Mouse (Mus musculus) kidney, postnatal 0 days (tissue): ENCODE results near the gene Rnf5. TPM values are rescaled to one million over a fixed set of nuclear protein-coding genes. Genes with fewer than 3 reads are reported as not detected.

ENCODE experiments used
- ATAC-seq: fragments of 200-750 bp; cut with Nextera tagmentation; replicated peaks from 2 replicates; pipeline ENCODE4 v1.8.0; 2017; ENCODE audit warnings: low read depth, moderate number of reproducible peaks, moderate TSS enrichment, moderate library complexity; ENCODE audit not compliant: low FRiP score
- DNase-seq: peaks from one replicate; pipeline ENCODE4 v3.0.0-alpha.2; 2016; ENCODE audit warnings: low spot score
- H3K27ac ChIP-seq: fragments of 300-500 bp; sonication (generic); 2 replicates; pipeline ENCODE4 v1.5.1; 2014; ENCODE audit warnings: mild to moderate bottlenecking
- H3K27me3 ChIP-seq: fragments of 300-500 bp; sonication (generic); 2 replicates; pipeline ENCODE4 v1.6.1; 2014; ENCODE audit warnings: low read length, mixed read lengths; ENCODE audit not compliant: insufficient read depth
- H3K36me3 ChIP-seq: fragments of 300-500 bp; sonication (generic); 2 replicates; pipeline ENCODE4 v1.6.1; 2014; ENCODE audit warnings: low read length, mixed read lengths; ENCODE audit not compliant: insufficient read depth
- H3K4me1 ChIP-seq: fragments of 300-500 bp; sonication (generic); replicated peaks from 2 replicates; pipeline ENCODE4 v1.6.1; 2014; ENCODE audit warnings: antibody characterized with exemption, low read length, mixed read lengths; ENCODE audit not compliant: insufficient read depth
- H3K4me2 ChIP-seq: fragments of 300-500 bp; sonication (generic); 2 replicates; pipeline ENCODE4 v1.6.1; 2014; ENCODE audit warnings: mild to moderate bottlenecking, low read length, moderate library complexity, mixed read lengths
- H3K4me3 ChIP-seq: fragments of 300-500 bp; sonication (generic); replicated peaks from 2 replicates; pipeline ENCODE4 v1.5.1; 2014; ENCODE audit warnings: low read depth, low read length
- H3K9ac ChIP-seq: fragments of 300-500 bp; sonication (generic); 2 replicates; pipeline ENCODE4 v1.6.1; 2014; ENCODE audit warnings: low read depth, low read length
- H3K9me3 ChIP-seq: fragments of 300-500 bp; sonication (generic); replicated peaks from 2 replicates; pipeline ENCODE4 v1.6.1; 2016; ENCODE audit warnings: low read length, inconsistent platforms, mixed read lengths
- CTCF ChIP-seq: IDR thresholded peaks from 2 replicates; pipeline ENCODE4 v1.5.1; 2016; ENCODE audit warnings: antibody characterized with exemption, low read depth, mild to moderate bottlenecking, moderate library complexity
- WGBS: fragments of 180-500 bp; shearing (Covaris S2); extraction: QIAGEN DNeasy Blood & Tissue Kit; methylation state at CpG from one replicate; pipeline ENCODE4 v1.1.7; 2014; 5-methylcytosine and 5-hydroxymethylcytosine counted together
- polyA plus RNA-seq: library from polyadenylated mRNA; unstranded; fragments of >200 nt; fragmentation: Nextera tagmentation; extraction: Ambion mirVana; gene quantifications from 2 replicates; pipeline ENCODE4 v1.2.1, GENCODE M21; 2015

Rnf5 gene
- polyA plus RNA-seq, 1 experiment from 2014 or later, result 154 TPM

DNA sequence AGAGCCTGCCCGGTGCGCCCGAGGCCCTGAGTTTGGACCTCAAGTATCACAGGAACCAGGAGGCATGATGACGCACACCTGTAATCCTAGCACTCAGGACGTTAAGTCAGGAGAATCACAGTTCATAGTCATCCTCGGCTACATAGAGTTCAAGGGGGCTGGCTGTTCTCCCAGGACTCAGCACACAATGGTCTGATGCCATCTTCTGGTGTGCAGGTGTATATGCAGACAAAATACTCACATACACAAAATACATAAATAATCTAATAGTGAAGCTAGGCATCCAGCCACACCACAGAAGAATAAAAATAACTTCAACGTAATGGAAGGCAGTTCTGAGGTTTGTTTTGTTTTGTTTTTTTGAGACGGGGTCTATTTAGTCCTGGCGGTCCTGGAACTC is 19.7 kb upstream of the Rnf5 start:
- Histone ChIP-seq H3K4me1 (peaks cover 11% of the 10 kb centered on the region; the same call in 1 of the 2 replicates), H3K9me3 (no peaks in the 10 kb centered on the region), H3K4me2 (no peak overlapping the region), H3K27me3 (no peaks in the 10 kb centered on the region), H3K27ac (no peak overlapping the region), H3K36me3 (peaks cover 20% of the 10 kb centered on the region), H3K4me3 (no peak overlapping the region), H3K9ac (no peak overlapping the region)
- no peak for DNase-seq
- TF ChIP-seq CTCF, result peak; percentile 52
- WGBS, result 80% methylated on average over 9 of the region's 9 CpGs
- no peak for ATAC-seq

- DNase-seq (no peak), ATAC-seq (no peak)
- WGBS, result 85% methylated on average over 8 of the region's 8 CpGs
- H3K27ac ChIP-seq, result peak overlapping the region; percentile 13; the same call in 1 of the 2 replicates
- no peak overlapping the region for H3K4me2 ChIP-seq
- H3K9me3 ChIP-seq, result no peaks in the 10 kb centered on the region
- H3K36me3 ChIP-seq, result peaks cover 29% of the 10 kb centered on the region
- H3K4me1 ChIP-seq, result 0 out of 2 replicates have a peak, but pooled peaks cover under 1% of the 10 kb centered on the region
- no peak overlapping the region for H3K9ac ChIP-seq
- H3K4me3 ChIP-seq, result no peak overlapping the region
- TF ChIP-seq CTCF, result no peak
- H3K27me3 ChIP-seq, result no peaks in the 10 kb centered on the region
Observed at GRCm38 (mm10) chr17:34621006-34621405, 17.5 kb upstream of the Rnf5 start.

GRCm38 (mm10) chr17:34618999-34619398 is 15.5 kb upstream of the Rnf5 start:
- DNase-seq, result peak; percentile 66
- Histone ChIP-seq H3K4me3 (no peak overlapping the region), H3K27ac (no peak overlapping the region), H3K9me3 (no peaks in the 10 kb centered on the region), H3K9ac (no peak overlapping the region), H3K27me3 (no peaks in the 10 kb centered on the region), H3K36me3 (peaks cover 41% of the 10 kb centered on the region), H3K4me1 (no peaks in the 10 kb centered on the region), H3K4me2 (no peak overlapping the region)
- WGBS, result 17% methylated on average over 6 of the region's 6 CpGs
- ATAC-seq, result no peak
- TF ChIP-seq CTCF, result peak; percentile 87

DNA sequence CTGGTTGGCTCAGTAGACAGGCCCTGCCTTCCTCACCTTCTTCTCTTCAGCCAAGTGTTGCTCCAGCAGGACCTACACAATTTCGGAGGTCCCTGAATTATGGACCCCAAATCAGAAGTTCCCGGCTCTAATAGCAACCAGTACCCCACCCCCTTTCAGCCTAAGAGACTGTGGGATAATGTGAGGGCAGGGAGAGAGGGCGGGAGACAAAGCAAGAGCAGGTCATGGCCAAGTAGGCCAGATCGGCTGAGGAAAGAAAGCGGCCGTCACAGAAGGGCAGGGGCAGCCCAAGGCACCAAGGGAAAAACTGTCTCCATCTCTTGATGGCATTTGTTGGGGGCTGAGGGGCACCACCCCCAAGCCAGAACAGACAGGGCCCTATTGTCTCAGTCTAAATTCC is 12.4 kb upstream of the Rnf5 start, which contains the start of gene Egfl8:
TSS of gene Egfl8 (minus strand) at position 101 of the 400 bp plus-strand sequence.
- 74% methylated on average over 6 of the region's 6 CpGs for WGBS
- Histone ChIP-seq H3K9me3 (no peaks in the 10 kb centered on the region), H3K36me3 (peaks cover 47% of the 10 kb centered on the region), H3K27me3 (no peaks in the 10 kb centered on the region), H3K4me2 (no peak within 1 kb of the TSS), H3K27ac (0 out of 2 replicates have a peak within 1 kb of the TSS, but pooled peaks have one; percentile 8), H3K4me3 (no peak within 1 kb of the TSS), H3K9ac (no peak within 1 kb of the TSS), H3K4me1 (no peaks in the 10 kb centered on the region)
- DNase-seq, result no peak
- no peak for TF ChIP-seq CTCF
- ATAC-seq, result no peak

DNA sequence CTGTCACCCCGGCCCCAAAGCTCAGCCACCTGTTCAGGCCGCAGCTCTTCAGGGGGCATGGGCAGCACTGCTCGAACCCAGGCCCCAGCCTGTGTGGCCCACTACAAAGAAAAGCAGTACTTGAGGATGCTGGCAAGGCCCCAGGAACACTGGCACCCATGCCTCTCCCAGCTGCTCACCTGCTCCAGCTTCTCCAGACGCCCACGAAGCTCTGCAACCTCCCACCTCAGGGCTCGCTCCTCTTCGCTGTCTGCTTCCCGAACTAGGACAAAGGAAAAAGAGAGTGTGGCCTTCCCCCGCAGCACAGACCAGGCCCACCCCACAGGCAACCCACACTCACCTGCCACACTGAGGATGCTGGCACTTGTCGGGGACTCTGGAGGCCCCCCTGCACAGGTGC is 10.3 kb upstream of the Rnf5 start:
- Histone ChIP-seq H3K4me2 (no peak overlapping the region), H3K27me3 (no peaks in the 10 kb centered on the region), H3K9ac (no peak overlapping the region), H3K27ac (no peak overlapping the region), H3K4me1 (no peaks in the 10 kb centered on the region), H3K4me3 (no peak overlapping the region), H3K36me3 (peaks cover 51% of the 10 kb centered on the region), H3K9me3 (no peaks in the 10 kb centered on the region)
- TF ChIP-seq CTCF, result no peak
- ATAC-seq (no peak), DNase-seq (no peak)
- 91% methylated on average over 10 of the region's 10 CpGs for WGBS

GRCm38 (mm10) chr17:34613054-34613645 is 9.7 kb upstream of the Rnf5 start:
- Histone ChIP-seq H3K9me3 (no peaks in the 10 kb centered on the region), H3K4me3 (no peak overlapping the region), H3K4me1 (0 out of 2 replicates have a peak, but pooled peaks cover 5% of the 10 kb centered on the region), H3K9ac (no peak overlapping the region), H3K27ac (no peak overlapping the region; the same call in 1 of the 2 replicates), H3K27me3 (no peaks in the 10 kb centered on the region), H3K36me3 (peaks cover 51% of the 10 kb centered on the region), H3K4me2 (no peak overlapping the region)
- no peak for TF ChIP-seq CTCF
- WGBS, result 78% methylated on average over 10 of the region's 11 CpGs
- DNase-seq (no peak), ATAC-seq (no peak)

DNA sequence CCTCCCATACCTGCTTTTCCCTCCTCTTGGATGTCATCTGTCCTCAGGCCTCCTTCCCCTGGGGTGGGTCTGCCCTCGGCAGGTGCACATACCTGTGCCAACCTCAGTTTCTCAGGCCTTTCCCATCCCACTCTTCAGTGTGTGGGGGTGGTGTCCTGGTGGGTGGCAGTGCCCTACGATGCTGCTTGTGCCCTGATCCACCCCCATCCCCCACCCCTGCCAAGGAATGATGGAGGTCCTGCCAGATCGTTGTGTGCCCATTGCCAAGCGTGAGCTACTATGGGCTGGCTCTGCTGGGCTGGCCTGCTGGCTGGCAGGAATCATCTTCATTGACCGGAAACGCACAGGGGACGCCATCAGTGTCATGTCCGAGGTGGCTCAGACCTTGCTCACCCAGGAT is 7.6 kb upstream of the Rnf5 start:
- TF ChIP-seq CTCF, result no peak
- WGBS, result 87% methylated on average over 8 of the region's 8 CpGs
- Histone ChIP-seq H3K9me3 (no peaks in the 10 kb centered on the region), H3K27me3 (no peaks in the 10 kb centered on the region), H3K9ac (no peak overlapping the region), H3K4me2 (no peak overlapping the region), H3K4me3 (no peak overlapping the region), H3K36me3 (peaks cover 42% of the 10 kb centered on the region), H3K27ac (no peak overlapping the region), H3K4me1 (peaks cover 16% of the 10 kb centered on the region; the same call in 1 of the 2 replicates)
- DNase-seq, result no peak
- no peak for ATAC-seq
